Mouse (Mus musculus): ENCODE results near the gene Gm30191. TPM values are rescaled to one million over a fixed set of nuclear protein-coding genes. Genes with fewer than 3 reads are reported as not detected.

Gm30191 gene
- total and polyA plus RNA-seq, 2 experiments from 2014 or later: not detected

DNA sequence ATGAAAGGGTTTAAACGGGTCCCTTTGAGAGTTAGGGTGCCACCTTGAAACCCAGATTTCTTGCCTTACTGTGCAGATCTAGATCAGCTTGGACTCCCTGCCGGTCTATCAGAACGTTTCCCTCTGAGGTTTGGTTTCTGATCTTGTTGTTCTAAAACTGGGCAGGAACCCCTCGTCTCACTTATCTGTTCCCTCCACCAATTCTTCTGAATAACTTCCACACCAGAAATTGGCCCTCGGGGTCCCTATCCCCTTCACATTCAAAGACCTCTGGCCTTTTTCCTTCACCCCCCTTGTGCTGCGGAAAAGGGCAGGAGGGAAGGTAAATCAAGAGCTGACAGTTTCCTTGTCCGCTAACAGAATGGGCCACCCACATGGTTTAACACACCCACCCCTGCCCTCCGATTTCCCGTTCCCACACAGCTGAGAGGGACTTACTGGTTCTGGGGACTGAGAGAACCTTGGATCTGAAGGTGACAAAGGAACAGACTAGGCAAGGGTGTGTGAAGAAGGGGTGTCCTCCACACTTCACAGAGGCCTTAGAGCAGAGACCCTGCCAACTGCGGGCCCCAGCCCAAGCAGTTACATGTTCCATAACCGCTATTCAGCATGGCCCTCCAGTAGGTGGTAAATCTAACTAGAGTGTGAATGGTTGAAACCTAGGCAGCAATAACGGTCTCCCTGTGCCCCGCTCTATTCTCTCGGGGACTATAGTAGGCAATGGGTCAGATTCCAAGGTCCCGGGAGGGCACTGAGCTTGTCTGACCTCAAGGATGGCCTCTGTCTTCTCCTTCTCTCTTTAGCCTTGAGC is 6.4 kb downstream of the Gm30191 start:
- Histone ChIP-seq H3K9me3 (replicated peaks; ENCODE audit: control insufficient read depth, low read length) (no peaks in the 10 kb centered on the region), H3K9ac (replicated peaks; ENCODE audit: low read depth, low read length) (peak overlapping the region; percentile 27; the same call in 1 of the 2 replicates), H3K4me1 (ENCODE audit: control insufficient read depth, insufficient read depth) (peaks cover 29% of the 10 kb centered on the region), H3K4me2 (ENCODE audit: low read depth, low read length) (peak overlapping the region; percentile 79), H3K36me3 (replicated peaks; ENCODE audit: control insufficient read depth, insufficient read depth, low read length) (no peaks in the 10 kb centered on the region), H3K27me3 (ENCODE audit: control insufficient read depth, insufficient read depth, low read length) (peaks cover 40% of the 10 kb centered on the region), H3K27ac (ENCODE audit: low read depth) (peak overlapping the region; percentile 60), H3K4me3 (ENCODE audit: low read depth, low read length) (peak overlapping the region; percentile 38)
- ATAC-seq (ENCODE audit: insufficient read depth, low read depth): no peak
- TF ChIP-seq EP300 (IDR thresholded peaks at IDR 0.05; ENCODE audit: low read depth): no peak
- TF ChIP-seq CTCF (IDR thresholded peaks at IDR 0.05; ENCODE audit: low read depth): no peak
- WGBS: 53% methylated on average over 15 of the region's 15 CpGs
- DNase-seq (ENCODE audit: low spot score): no peak

- Histone ChIP-seq H3K4me2 (ENCODE audit: low read depth, low read length) (peak within 1 kb of the TSS; percentile 79), H3K9ac (replicated peaks; ENCODE audit: low read depth, low read length) (peak within 1 kb of the TSS; percentile 29; the same call in 1 of the 2 replicates), H3K4me3 (ENCODE audit: low read depth, low read length) (peak within 1 kb of the TSS; percentile 38), H3K27ac (ENCODE audit: low read depth) (peak within 1 kb of the TSS; percentile 60), H3K27me3 (ENCODE audit: control insufficient read depth, insufficient read depth, low read length) (peaks cover 35% of the 10 kb centered on the region), H3K36me3 (replicated peaks; ENCODE audit: control insufficient read depth, insufficient read depth, low read length) (no peaks in the 10 kb centered on the region), H3K4me1 (ENCODE audit: control insufficient read depth, insufficient read depth) (peaks cover 29% of the 10 kb centered on the region), H3K9me3 (replicated peaks; ENCODE audit: control insufficient read depth, low read length) (no peaks in the 10 kb centered on the region)
- ATAC-seq (ENCODE audit: insufficient read depth, low read depth) (no peak), DNase-seq (ENCODE audit: low spot score) (no peak)
- 10% methylated on average over 13 of the region's 13 CpGs for WGBS
- TF ChIP-seq EP300 (IDR thresholded peaks at IDR 0.05; ENCODE audit: low read depth) (no peak), CTCF (IDR thresholded peaks at IDR 0.05; ENCODE audit: low read depth) (no peak)
Observed at GRCm38 (mm10) chr4:134253722-134254324, 7.1 kb downstream of the Gm30191 start, which contains the start of gene Grrp1. TSS of gene Grrp1 (minus strand) at chr4:134254106.

GRCm38 (mm10) chr4:134254835-134255234 is 8.1 kb downstream of the Gm30191 start:
- DNase-seq (ENCODE audit: low spot score): no peak
- TF ChIP-seq EP300 (IDR thresholded peaks at IDR 0.05; ENCODE audit: low read depth) (no peak), CTCF (IDR thresholded peaks at IDR 0.05; ENCODE audit: low read depth) (no peak)
- H3K4me2 ChIP-seq (ENCODE audit: low read depth, low read length): no peak overlapping the region
- no peak for ATAC-seq (ENCODE audit: insufficient read depth, low read depth)
- H3K4me1 ChIP-seq (ENCODE audit: control insufficient read depth, insufficient read depth): peaks cover 29% of the 10 kb centered on the region
- peaks cover 35% of the 10 kb centered on the region for H3K27me3 ChIP-seq (ENCODE audit: control insufficient read depth, insufficient read depth, low read length)
- H3K36me3 ChIP-seq (replicated peaks; ENCODE audit: control insufficient read depth, insufficient read depth, low read length): no peaks in the 10 kb centered on the region
- 62% methylated on average over 3 of the region's 3 CpGs for WGBS
- no peak overlapping the region for H3K27ac ChIP-seq (ENCODE audit: low read depth)
- no peak overlapping the region for H3K4me3 ChIP-seq (ENCODE audit: low read depth, low read length)
- H3K9me3 ChIP-seq (replicated peaks; ENCODE audit: control insufficient read depth, low read length): no peaks in the 10 kb centered on the region
- no peak overlapping the region for H3K9ac ChIP-seq (replicated peaks; ENCODE audit: low read depth, low read length)

GRCm38 (mm10) chr4:134255854-134256253 is 9.1 kb downstream of the Gm30191 start:
- WGBS: 62% methylated on average over 4 of the region's 4 CpGs
- Histone ChIP-seq H3K27ac (ENCODE audit: low read depth) (peak overlapping the region; percentile 65), H3K9me3 (replicated peaks; ENCODE audit: control insufficient read depth, low read length) (no peaks in the 10 kb centered on the region), H3K4me2 (ENCODE audit: low read depth, low read length) (no peak overlapping the region), H3K27me3 (ENCODE audit: control insufficient read depth, insufficient read depth, low read length) (peaks cover 25% of the 10 kb centered on the region), H3K36me3 (replicated peaks; ENCODE audit: control insufficient read depth, insufficient read depth, low read length) (no peaks in the 10 kb centered on the region), H3K4me1 (ENCODE audit: control insufficient read depth, insufficient read depth) (peaks cover 22% of the 10 kb centered on the region), H3K4me3 (ENCODE audit: low read depth, low read length) (no peak overlapping the region), H3K9ac (replicated peaks; ENCODE audit: low read depth, low read length) (no peak overlapping the region)
- ATAC-seq (ENCODE audit: insufficient read depth, low read depth) (no peak), DNase-seq (ENCODE audit: low spot score) (no peak)
- TF ChIP-seq CTCF (IDR thresholded peaks at IDR 0.05; ENCODE audit: low read depth) (no peak), EP300 (IDR thresholded peaks at IDR 0.05; ENCODE audit: low read depth) (no peak)

DNA sequence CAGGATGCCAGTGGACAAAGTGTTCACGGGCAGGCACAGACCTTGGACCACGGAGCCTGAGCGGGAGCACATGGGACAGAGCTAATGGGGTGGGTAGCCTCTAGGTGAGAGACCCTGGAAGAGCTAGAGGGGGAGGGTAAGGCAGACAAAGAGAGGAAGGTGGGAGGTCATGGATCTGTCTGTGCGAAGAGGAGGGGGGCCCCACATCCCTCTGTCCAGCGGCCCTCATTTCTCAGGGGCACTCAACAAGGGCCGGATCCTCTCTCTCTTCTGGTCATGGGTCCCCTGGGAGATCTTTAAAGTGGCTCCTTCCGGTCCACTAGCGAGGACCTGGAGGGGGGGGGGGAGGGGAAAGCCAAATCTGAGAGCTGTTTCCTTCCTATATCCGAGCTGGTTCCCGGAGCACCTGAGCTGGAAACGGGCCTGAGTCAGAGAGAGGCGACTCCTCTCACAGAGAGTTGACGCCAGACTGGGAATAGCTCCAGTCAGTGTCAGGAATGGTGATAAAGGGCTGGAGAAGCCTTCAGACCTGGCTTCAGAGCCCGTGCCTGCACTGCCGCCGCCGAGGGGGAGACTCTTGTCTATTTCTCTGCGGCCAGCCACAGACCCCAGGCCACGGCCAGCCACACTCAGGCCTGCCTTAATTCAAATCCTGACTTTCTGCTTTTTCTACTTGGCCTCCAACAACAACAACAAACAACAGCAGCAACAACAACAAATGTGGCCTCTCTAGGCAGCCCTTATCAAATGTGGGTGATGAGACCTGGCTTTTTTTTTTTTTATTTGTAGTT is 9.9 kb downstream of the Gm30191 start:
- peak; percentile 33 for ATAC-seq (ENCODE audit: insufficient read depth, low read depth)

More for the DNA sequence above, 9.9 kb downstream of the Gm30191 start:
- Histone ChIP-seq H3K4me1 (ENCODE audit: control insufficient read depth, insufficient read depth) (peaks cover 15% of the 10 kb centered on the region), H3K4me2 (ENCODE audit: low read depth, low read length) (peak overlapping the region; percentile 16; the same call in 1 of the 2 replicates), H3K27me3 (ENCODE audit: control insufficient read depth, insufficient read depth, low read length) (peaks cover 23% of the 10 kb centered on the region), H3K36me3 (replicated peaks; ENCODE audit: control insufficient read depth, insufficient read depth, low read length) (no peaks in the 10 kb centered on the region), H3K9me3 (replicated peaks; ENCODE audit: control insufficient read depth, low read length) (no peaks in the 10 kb centered on the region), H3K9ac (replicated peaks; ENCODE audit: low read depth, low read length) (no peak overlapping the region), H3K27ac (ENCODE audit: low read depth) (peak overlapping the region; percentile 65), H3K4me3 (ENCODE audit: low read depth, low read length) (no peak overlapping the region)
- no peak for DNase-seq (ENCODE audit: low spot score)
- TF ChIP-seq EP300 (IDR thresholded peaks at IDR 0.05; ENCODE audit: low read depth): 0 out of 2 replicates have a peak, but pooled peaks have one; percentile 22
- no peak for TF ChIP-seq CTCF (IDR thresholded peaks at IDR 0.05; ENCODE audit: low read depth)
- WGBS: 12% methylated on average over 19 of the region's 19 CpGs

Data from heart, postnatal 0 days (tissue).